Comparison of ENCODE assay signal across 24 mouse cellular contexts in the genomic region with DNA sequence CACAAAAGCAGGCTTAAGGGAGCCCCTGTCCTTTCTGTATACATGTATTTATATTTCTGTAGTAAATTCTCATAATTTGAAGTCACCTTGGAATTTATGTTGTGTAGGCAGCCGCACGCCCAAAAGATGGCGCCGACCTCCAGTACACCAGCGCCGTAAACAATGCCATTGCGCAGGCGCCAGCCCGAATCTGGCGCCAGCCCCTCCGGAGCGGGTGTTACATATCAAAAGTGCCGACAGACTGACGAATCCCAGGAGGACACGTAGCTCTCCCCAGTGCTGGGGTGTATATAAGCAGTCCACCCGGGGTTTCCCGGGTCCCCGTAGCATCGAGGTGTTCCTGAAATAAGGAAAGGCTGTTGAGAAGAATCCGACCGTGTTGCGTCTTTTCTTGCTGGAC.
A peak's percentile ranks its signal among the peaks of the same experiment; 100 is the strongest.
DNase-seq lines count a peak whose midpoint lies in the region; ATAC-seq and TF ChIP-seq lines count a peak whose summit lies in the region.
"Had no signal": no experiment of that assay in that cellular context is flagged by ENCODE, and none has a peak within 500 bp of the region (broad histone marks: within the 10 kb centered on the region; RNA-seq: fewer than 3 reads in every experiment).

No protein-coding gene starts in this region.

- 92% methylated on average over 22 of the region's 22 CpGs for WGBS in liver, adult 2 months
- 77% methylated on average over 22 of the region's 22 CpGs for WGBS in liver, embryonic 12.5 days (ENCODE audit: insufficient replicate concordance)
- WGBS in heart, postnatal 0 days: 46% methylated on average over 22 of the region's 22 CpGs

- no peak for ATAC-seq in liver, embryonic 12.5 days
- ATAC-seq in heart, postnatal 0 days (ENCODE audit: insufficient read depth, low read depth): peak; percentile 55; the same call in 1 of the 2 replicates
- ATAC-seq: forebrain, embryonic 16.5 days had no signal

- no peaks in the 10 kb centered on the region for H3K27me3 ChIP-seq in liver, adult 2 months (ENCODE audit: control insufficient read depth, insufficient read depth, low read length)
- H3K27me3 ChIP-seq in liver, embryonic 12.5 days (replicated peaks): no peaks in the 10 kb centered on the region
- no peaks in the 10 kb centered on the region for H3K27me3 ChIP-seq in heart, postnatal 0 days (ENCODE audit: control insufficient read depth, insufficient read depth, low read length)
- H3K27me3 ChIP-seq: embryonic facial prominence, embryonic 15.5 days; hindbrain, embryonic 15.5 days; limb, embryonic 12.5 days; midbrain, embryonic 12.5 days; neural tube, embryonic 15.5 days had no signal

- H3K4me2 ChIP-seq in liver, embryonic 12.5 days: no peak overlapping the region
- peak overlapping the region; percentile 30; the same call in 1 of the 2 replicates for H3K4me2 ChIP-seq in heart, postnatal 0 days (ENCODE audit: low read depth, low read length)
- H3K4me2 ChIP-seq: embryonic facial prominence, embryonic 15.5 days; hindbrain, embryonic 15.5 days; limb, embryonic 12.5 days; lung, embryonic 14.5 days; midbrain, embryonic 12.5 days; neural tube, embryonic 15.5 days had no signal

- H3K4me3 ChIP-seq in liver, adult 2 months (ENCODE audit: insufficient read depth, low read depth, low read length): no peak overlapping the region
- H3K4me3 ChIP-seq in liver, embryonic 12.5 days: no peak overlapping the region
- H3K4me3 ChIP-seq in heart, postnatal 0 days (ENCODE audit: low read depth, low read length): no peak overlapping the region
- H3K4me3 ChIP-seq: embryonic facial prominence, embryonic 15.5 days; hindbrain, embryonic 15.5 days; limb, embryonic 12.5 days; midbrain, embryonic 12.5 days; neural tube, embryonic 15.5 days had no signal

- no peaks in the 10 kb centered on the region for H3K36me3 ChIP-seq in liver, adult 2 months (ENCODE audit: control insufficient read depth, insufficient read depth, low read length)
- no peaks in the 10 kb centered on the region for H3K36me3 ChIP-seq in liver, embryonic 12.5 days
- no peaks in the 10 kb centered on the region for H3K36me3 ChIP-seq in heart, postnatal 0 days (replicated peaks; ENCODE audit: control insufficient read depth, insufficient read depth, low read length)
- H3K36me3 ChIP-seq: embryonic facial prominence, embryonic 15.5 days; hindbrain, embryonic 15.5 days; limb, embryonic 12.5 days; midbrain, embryonic 12.5 days; neural tube, embryonic 15.5 days had no signal

- H3K4me1 ChIP-seq in liver, adult 2 months (ENCODE audit: control insufficient read depth, insufficient read depth, low read length): no peaks in the 10 kb centered on the region
- H3K4me1 ChIP-seq in liver, embryonic 12.5 days: no peaks in the 10 kb centered on the region
- H3K4me1 ChIP-seq in heart, postnatal 0 days (ENCODE audit: control insufficient read depth, insufficient read depth): no peaks in the 10 kb centered on the region
- H3K4me1 ChIP-seq: embryonic facial prominence, embryonic 15.5 days; hindbrain, embryonic 15.5 days; limb, embryonic 12.5 days; midbrain, embryonic 12.5 days; neural tube, embryonic 15.5 days had no signal

- H3K79me2 ChIP-seq in liver, adult 2 months (ENCODE audit: control insufficient read depth, insufficient read depth, low read length): no peaks in the 10 kb centered on the region

- no peak overlapping the region for H3K27ac ChIP-seq in liver, adult 2 months (replicated peaks; ENCODE audit: insufficient read depth, low read depth, low read length)
- no peak overlapping the region for H3K27ac ChIP-seq in liver, embryonic 12.5 days
- H3K27ac ChIP-seq in heart, postnatal 0 days (ENCODE audit: low read depth): no peak overlapping the region
- H3K27ac ChIP-seq: embryonic facial prominence, embryonic 15.5 days; hindbrain, embryonic 15.5 days; limb, embryonic 12.5 days; liver, embryonic 14.5 days; midbrain, embryonic 12.5 days; neural tube, embryonic 15.5 days; stomach, postnatal 0 days had no signal

- TF ChIP-seq CTCF in liver, adult 2 months (IDR thresholded peaks at IDR 0.05; ENCODE audit: low read depth, low read length): 0 out of 2 replicates have a peak, but pooled peaks have one; percentile 4
- peak; percentile 23; the same call in 1 of the 2 replicates for TF ChIP-seq CTCF in heart, postnatal 0 days (IDR thresholded peaks at IDR 0.05; ENCODE audit: low read depth)

- no peak overlapping the region for H3K9ac ChIP-seq in liver, adult 2 months (ENCODE audit: low read depth, low read length)
- H3K9ac ChIP-seq in liver, embryonic 12.5 days: no peak overlapping the region
- no peak overlapping the region for H3K9ac ChIP-seq in heart, postnatal 0 days (replicated peaks; ENCODE audit: low read depth, low read length)
- H3K9ac ChIP-seq: embryonic facial prominence, embryonic 15.5 days; hindbrain, embryonic 15.5 days; limb, embryonic 12.5 days; liver, embryonic 14.5 days; lung, embryonic 14.5 days; midbrain, embryonic 12.5 days; neural tube, embryonic 15.5 days had no signal

- no peak for DNase-seq in liver, adult 2 months (ENCODE audit: extremely low read depth, low read depth, low spot score)
- DNase-seq in heart, adult 9 months (ENCODE audit: low spot score in 2 of 2): peak; percentile 19 to 26
- DNase-seq in heart, postnatal 0 days (ENCODE audit: low spot score): no peak
- no peak for DNase-seq in urinary bladder, postnatal 25 days (ENCODE audit: low spot score)
- no peak for DNase-seq in cerebellum, adult 18-20 months
- DNase-seq in B cell, adult 2 months: no peak
- DNase-seq: adrenal gland, postnatal 25 days; cerebellum, adult 9-10 months; gastrocnemius, postnatal 10 days; kidney, adult 2 months; kidney, postnatal 14 days; lung, embryonic 14.5 days; right cerebral cortex, adult 18-20 months; right cerebral cortex, postnatal 4 days; thymus, postnatal 14 days had no signal

- no peaks in the 10 kb centered on the region for H3K9me3 ChIP-seq in liver, embryonic 12.5 days (replicated peaks)
- no peaks in the 10 kb centered on the region for H3K9me3 ChIP-seq in heart, postnatal 0 days (replicated peaks; ENCODE audit: control insufficient read depth, low read length)
- H3K9me3 ChIP-seq: embryonic facial prominence, embryonic 15.5 days; hindbrain, embryonic 15.5 days; limb, embryonic 12.5 days; midbrain, embryonic 12.5 days; neural tube, embryonic 15.5 days had no signal

- TF ChIP-seq EP300 in heart, postnatal 0 days (IDR thresholded peaks at IDR 0.05; ENCODE audit: low read depth): no peak

- no peak for TF ChIP-seq POLR2A in liver, adult 2 months (IDR thresholded peaks at IDR 0.05; ENCODE audit: extremely low read depth, insufficient read depth, low read length)

Comparison
In these comparisons a context has a peak if more than half of its experiments do, and no peak if none do; other contexts are left out.
1. DNase-seq: peak in heart, adult 9 months (2 of 2); none in liver, adult 2 months (single experiment), heart, postnatal 0 days (single experiment), urinary bladder, postnatal 25 days (single experiment), cerebellum, adult 18-20 months (0 of 2) and B cell, adult 2 months (0 of 2).